Mouse (Mus musculus): Measurements from ENCODE around the gene Slc4a7.
"Not testable (repeated sequence)": the region's sequence is repeated elsewhere in the genome, so short reads cannot be mapped to it uniquely, and the experiment has no call there.

Gene Slc4a7

DNA sequence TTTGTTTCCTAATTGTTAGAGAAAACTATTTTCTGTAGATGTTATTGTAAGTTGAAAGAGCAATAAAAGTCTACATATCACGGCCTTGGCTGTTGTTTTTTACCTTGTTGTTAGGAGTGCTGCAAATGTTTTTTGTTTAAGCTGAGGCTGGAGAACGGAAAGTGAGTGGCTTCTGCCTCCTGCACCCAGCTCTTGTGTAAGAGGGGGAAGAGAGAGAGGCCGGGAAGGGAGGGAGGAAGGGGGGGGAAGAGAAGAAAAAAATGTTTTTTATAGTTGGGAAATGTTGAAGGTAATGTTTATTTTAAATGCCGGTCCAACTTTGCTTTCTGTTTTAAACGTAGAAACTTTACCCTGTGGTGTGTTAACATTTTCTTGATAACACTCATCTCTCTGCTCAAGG lies 97.8 kb downstream of the Slc4a7 start:
- DNase-seq (ENCODE audit: low read depth, low spot score) = no peak

- DNase-seq (ENCODE audit: low read depth, low spot score) = no peak
Observed at GRCm38 (mm10) chr14:14800332-14800731, 98.3 kb downstream of the Slc4a7 start.

DNA sequence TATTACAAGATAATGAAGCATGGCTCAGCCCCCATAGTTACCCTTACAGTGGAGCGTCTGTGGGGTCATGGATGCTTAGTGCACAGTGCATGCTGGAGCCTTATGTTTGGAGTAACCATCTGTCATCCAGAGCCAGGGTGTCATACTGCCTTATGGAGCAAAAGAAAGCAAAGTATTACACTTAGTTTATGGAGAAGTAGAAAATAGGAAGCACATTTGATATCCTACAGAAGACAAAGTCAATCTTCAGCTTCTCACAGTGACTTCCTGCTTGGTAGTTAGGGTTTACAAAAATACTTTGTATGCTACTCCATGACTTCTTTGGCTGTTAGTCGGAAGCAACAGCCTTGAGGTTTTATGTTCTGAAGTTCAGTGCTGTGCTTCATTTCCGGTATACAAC lies 98.7 kb downstream of the Slc4a7 start:
- DNase-seq (ENCODE audit: low read depth, low spot score) = no peak

- not testable (repeated sequence) for DNase-seq (ENCODE audit: low read depth, low spot score)
Observed at GRCm38 (mm10) chr14:14803115-14803514, 101.0 kb downstream of the Slc4a7 start, which contains the start of gene Nek10. Gene Nek10 (plus strand): TSS chr14:14803415.

GRCm38 (mm10) chr14:14803921-14804517 lies 101.9 kb downstream of the Slc4a7 start:
- DNase-seq (ENCODE audit: low read depth, low spot score) = no peak

DNA sequence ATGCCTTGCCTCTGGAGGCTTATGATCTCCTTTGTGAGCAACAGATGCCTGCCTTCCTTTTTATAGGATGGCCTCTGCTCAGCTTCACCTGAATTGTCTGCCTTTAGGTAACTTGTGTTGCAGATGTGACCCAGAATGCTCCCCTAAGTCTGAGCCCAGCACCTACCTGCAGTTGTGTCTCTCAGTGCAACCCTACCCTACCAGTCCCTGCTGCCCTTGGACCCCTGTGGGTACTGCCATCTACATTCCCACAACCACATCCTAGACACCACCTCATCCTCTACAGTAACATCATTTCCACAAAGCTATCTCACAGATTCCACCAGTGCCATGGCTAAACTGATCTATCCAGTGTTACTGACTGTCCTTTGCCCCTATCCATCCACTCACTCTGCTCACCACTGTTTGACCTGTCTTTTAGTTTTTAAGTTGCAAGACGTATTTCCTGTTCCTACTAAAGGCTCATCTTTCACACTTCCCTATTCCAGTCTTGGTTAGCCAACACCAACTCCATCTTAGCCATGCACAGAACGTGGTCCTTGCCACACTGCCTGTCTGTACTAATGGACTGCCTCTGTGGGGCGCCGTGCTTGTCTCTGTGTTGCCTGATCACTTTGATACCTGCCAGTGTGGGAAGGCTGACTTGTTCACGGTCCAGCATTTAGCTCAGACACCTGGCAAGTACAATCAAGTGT lies 102.6 kb downstream of the Slc4a7 start:
- no peak for DNase-seq (ENCODE audit: low read depth, low spot score)

DNA sequence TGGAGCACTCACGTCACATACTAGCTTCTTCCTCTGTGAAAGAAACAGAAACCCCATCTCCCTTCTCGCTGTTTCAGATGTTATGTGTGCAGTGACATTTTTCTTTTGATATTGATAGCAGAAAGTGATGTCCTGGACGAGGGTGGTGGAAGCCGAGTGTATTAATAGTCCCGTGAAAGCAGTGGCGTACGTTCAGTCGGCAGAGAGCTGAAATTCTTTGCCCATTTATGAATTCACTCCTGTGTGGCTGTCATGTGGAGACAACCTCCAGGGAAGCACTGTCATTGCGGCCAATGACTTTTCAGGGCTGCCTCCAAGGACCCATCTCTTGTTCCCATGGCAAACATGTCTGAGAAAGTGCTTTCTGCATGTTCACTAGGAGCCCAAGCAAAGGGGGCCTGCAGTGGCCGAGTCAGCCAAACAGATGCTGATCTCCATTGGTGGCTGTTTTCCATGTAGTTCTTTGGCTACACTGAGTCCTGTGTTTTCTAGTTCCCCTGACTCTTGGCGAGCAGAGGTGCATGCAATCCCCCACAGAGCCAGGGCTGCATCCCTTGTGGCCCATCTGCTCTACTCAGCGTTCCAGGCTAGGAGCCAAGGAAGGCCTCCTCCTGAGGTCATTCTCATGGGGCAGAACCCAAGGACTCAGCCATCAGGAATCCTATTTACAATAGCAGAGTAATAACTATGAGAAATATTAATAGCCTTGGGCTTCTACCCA lies 130.6 kb downstream of the Slc4a7 start:
- DNase-seq (ENCODE audit: low read depth, low spot score) = no peak

DNA sequence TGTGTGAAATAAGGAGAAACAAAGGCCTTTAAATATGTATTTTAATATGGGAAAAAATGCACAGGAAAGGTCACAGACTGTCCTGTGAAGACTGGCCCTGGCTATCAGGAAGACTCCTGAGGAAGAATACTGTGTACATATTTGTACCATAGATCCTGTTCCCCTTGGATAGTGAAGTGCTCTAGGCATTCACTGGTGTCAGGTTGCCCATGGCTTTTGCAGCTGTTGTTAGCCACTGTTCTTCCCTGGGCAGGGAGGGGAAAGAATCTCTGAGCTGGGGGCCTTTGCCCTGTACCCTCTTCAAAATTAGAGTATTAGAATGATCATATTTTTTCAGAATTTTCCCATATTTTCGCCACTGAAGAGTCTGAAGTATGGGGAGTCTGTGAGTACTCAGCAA lies 131.4 kb downstream of the Slc4a7 start:
- no peak for DNase-seq (ENCODE audit: low read depth, low spot score)

- DNase-seq (ENCODE audit: low read depth, low spot score) = no peak
Observed at GRCm38 (mm10) chr14:14834266-14834665, 132.2 kb downstream of the Slc4a7 start.

DNA sequence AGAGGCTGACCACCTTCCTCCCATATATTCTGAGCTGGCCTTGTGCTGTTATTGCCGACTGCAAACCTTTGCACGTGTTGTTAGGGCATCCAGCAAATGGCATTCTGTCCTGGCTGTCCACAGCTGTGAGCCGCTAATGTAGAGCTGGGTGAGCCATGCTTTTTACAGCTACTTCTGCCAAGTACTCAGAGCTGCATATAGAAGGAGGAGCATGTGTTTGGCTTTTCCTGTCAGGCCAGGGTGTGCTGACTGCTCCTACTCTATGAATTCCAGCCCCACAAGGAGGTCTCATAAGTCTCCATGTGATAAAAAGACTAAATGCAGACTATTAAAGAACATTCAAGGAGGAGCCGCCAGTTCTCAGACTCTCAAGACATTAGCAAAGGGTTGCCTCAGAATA lies 135.5 kb downstream of the Slc4a7 start:
- no peak for DNase-seq (ENCODE audit: low read depth, low spot score)

DNA sequence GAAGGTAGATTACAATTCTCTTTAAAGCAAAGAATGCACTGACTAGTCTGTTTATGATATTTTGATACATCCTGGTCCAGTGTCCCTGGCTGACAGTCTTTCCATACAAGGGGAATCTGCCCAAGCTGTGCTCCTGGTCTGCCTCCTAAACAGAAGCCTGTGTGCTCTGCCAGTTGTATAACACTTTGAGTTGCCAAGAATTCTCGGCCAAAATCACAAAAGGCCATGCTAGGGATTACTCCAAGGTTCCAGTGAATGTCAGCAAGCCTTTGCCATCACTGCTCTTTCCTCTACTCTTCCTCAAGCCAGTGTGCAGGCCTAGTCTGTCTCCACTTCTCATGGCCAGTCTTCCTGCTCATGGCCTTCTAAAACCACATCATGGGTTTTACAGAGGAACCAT lies 136.0 kb downstream of the Slc4a7 start:
- no peak for DNase-seq (ENCODE audit: low read depth, low spot score)

DNA sequence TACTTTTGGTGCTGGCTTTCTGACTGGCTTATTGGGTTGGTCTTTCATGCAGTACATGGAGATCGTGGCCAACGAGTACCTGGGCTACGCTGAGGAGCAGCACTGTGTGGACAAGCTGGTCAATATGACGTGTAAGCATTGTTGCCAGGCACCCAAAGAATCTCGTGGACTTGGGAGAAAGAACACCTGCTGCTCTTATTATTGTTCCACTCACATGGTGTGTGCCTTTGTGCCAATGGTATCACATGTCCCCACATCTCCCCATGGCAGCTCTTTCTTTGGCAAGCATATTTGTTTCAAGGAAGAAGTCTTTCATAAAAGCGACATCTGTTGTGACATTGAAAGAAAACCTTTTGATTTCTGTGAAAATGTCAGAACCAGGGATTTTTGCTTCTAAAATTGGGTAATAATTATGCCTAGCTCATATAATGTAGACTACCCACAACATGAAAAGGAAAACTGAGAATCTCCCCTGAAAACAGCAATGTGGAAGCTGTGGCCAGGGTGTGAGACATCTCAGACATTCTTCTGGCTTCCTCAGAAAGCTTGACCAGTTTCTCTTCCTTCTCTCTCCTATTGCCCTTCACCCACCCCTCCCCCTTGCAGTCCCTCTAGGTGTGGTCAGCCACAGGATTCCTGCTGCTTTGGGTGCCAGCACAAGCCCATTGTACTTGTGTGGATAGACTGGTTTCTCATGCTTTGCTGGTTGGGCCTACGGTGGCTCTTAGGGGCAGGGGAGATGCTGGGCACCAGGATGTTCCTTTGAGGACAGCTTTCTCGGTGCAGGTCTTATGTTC lies 140.9 kb downstream of the Slc4a7 start:
- DNase-seq (ENCODE audit: low read depth, low spot score) = no peak
